Mouse (Mus musculus) erythroblast, embryonic 14.5 days (primary cell): ENCODE data around the gene Ryr2.

Source experiments
- GATA1 ChIP-seq: IDR thresholded peaks from 2 replicates; pipeline ENCODE4 v1.6.1; 2012; ENCODE audit warnings: low read length, inconsistent platforms, mixed read lengths
- TAL1 ChIP-seq: IDR thresholded peaks from 3 replicates; pipeline ENCODE4 v1.6.1; 2012; ENCODE audit warnings: low read length, inconsistent platforms, mixed read lengths

DNA sequence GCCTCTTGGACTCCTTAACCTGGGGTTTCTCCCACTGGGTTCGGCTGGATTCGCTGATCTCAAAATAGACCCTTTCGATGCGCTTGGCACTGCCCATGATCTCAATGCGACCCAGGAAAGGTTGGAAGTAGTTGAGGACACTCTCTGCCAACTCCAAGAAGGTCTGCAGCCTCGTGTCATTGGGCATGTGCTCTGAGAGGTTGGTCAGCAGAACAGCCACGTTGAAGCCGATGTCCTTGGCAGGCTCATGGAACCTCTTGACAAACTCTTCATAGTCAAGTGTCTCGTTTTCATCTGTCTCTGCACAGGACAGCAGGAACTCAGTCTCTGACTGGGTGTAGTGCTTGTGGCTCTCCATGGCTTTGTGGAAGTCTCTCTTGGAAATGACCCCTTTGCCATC, 511.3 kb downstream of the Ryr2 start:
- no peak for TF ChIP-seq TAL1
- no peak for TF ChIP-seq GATA1
